Mouse (Mus musculus) right cerebral cortex, postnatal 4 days (tissue): ENCODE measurements at regions not wholly inside any gene's neighbourhood (a gene's known extent, or its start where the extent isn't known, plus 50 kb on each side); places are given as distances from the start of the nearest gene placed in this dataset.
A peak's percentile ranks its signal among the peaks of the same experiment; 100 is the strongest.

Experiments
- DNase-seq: peaks from one replicate; pipeline ENCODE4 v3.0.0-alpha.2; 2022

DNA sequence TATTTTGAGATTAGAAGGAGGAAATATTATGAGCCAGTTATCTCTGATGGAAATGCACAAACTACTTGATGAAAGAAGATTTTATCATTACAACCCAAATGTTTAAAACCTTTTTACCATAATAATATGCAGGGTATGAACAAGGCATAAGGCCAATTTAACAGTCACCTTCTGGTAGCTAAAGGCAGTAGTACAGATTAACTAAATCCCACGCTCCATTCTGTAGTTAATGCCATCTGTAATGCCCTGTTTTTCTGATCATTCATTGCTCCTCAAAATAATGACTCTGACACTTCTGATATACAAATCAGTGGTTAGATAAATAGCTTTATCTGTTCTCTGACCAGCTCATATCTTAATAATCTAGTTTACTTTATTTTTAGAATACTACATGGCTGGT is 987.8 kb downstream of the Pcdh7 start:
- no peak for DNase-seq

- no peak for DNase-seq
These were observed 994.6 kb downstream of the Pcdh7 start for GRCm38 (mm10) chr5:58712381-58712780.

GRCm38 (mm10) chr5:58733366-58733765 is 1015.6 kb downstream of the Pcdh7 start:
- DNase-seq: no peak

GRCm38 (mm10) chr5:58733961-58734360 is 1016.2 kb downstream of the Pcdh7 start:
- DNase-seq: no peak

DNA sequence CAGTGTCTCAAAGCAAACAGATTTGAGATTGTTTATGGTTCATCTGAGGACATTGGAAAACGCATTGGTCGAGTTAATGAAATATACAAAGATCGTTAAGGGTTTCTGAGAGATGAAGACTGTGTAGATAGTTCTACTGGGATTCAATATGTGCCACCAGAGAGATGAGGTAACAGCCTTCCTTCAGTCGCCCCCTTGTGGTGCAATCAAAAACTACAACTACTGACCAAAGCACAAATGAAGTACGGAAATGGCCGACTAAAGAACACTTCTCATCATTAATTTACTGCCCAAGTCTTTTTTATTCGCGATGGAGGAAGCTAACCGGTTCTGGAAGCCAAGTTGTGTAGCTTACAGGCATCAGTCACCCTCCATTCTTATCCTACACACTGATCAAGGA is 1018.8 kb downstream of the Pcdh7 start:
- peak; percentile 73 for DNase-seq

DNA sequence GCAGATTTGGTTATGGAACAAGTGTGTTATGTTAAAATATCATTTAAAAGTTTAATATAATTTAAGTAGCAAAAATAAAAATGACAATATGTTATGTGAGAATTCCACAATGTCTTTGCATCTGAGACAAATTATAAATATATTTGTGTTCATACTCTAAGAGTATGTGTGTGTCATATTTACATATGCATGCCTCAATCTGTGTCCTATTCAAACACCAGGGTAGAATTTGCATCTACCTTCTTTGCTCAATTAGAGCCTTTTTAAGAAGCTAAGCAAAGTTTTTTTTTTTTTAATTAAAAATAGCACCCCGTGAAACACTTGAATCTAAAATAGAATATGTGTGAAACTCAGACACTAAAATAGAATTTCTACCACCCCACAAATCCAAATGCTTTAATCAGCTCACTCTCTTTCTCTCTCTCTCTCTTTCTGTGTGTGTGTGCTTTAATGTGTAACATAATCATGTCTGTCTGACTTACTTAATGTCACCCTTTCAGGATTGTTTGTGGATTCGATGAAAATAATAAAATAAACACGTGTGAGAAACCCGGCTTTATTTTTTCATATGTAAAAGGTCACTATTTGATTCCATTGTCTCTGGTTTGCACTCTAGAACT is 1019.6 kb downstream of the Pcdh7 start:
- no peak for DNase-seq

GRCm38 (mm10) chr5:58738041-58738440 is 1020.3 kb downstream of the Pcdh7 start:
- DNase-seq: no peak

DNA sequence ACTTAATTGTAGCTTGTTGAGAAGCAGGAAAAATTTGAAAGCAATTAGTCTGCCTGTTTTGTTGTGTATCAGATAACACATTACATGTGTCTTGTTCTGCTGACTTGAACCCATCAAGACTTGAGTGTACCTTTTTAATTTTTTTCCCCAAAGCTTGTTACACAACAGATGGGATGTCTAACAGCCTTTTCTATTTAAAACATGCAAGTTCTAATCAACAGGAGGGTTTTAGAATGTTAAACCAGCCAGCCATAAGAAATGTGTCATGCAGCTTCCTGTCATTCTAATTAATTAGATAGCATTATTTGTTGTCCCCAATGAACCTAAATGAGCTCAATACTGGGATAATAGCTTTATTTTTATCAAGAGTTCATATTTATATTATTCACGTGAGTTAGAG is 1023.0 kb downstream of the Pcdh7 start:
- no peak for DNase-seq

- DNase-seq: no peak
These were observed 1029.9 kb downstream of the Pcdh7 start for GRCm38 (mm10) chr5:58747684-58748083.

DNA sequence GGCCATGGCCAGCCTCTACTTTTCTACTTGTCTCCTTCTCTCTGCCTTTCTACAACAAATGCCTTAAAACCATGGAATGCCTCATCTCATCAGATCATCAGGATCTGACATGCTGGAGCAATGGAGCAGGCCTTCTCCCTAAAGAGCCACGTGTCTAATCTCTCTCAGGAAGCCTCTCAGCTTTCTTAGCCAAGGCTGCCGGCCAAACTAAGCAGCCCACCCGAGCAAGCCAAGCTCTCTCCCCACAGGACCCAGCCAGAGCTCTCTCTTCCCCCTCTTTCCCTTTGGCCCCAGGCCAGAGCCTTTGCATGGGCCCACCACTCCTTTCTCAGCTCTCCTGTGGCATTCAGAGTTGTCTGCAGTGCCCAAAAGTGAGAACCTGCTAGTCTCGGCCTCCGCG is 1034.0 kb downstream of the Pcdh7 start:
- DNase-seq: no peak
